In genomic region chr16:95763201-95763600, GRCm38 (mm10) we compare ENCODE assay signal across 20 mouse cellular contexts.
DNase-seq lines count a peak whose midpoint lies in the region.
"Had no signal": no experiment of that assay in that cellular context is flagged by ENCODE, and none has a peak within 500 bp of the region (broad histone marks: within the 10 kb centered on the region; RNA-seq: fewer than 3 reads in every experiment).

No protein-coding gene starts in this region.

- peaks cover 3% of the 10 kb centered on the region; the same call in 1 of the 2 replicates for H3K4me1 ChIP-seq in limb, embryonic 10.5 days
- H3K4me1 ChIP-seq: hindbrain, embryonic 13.5 days; midbrain, embryonic 13.5 days; neural tube, embryonic 15.5 days had no signal

- H3K27ac ChIP-seq in limb, embryonic 10.5 days = peak overlapping the region; percentile 53
- H3K27ac ChIP-seq: heart, embryonic 13.5 days; hindbrain, embryonic 13.5 days; midbrain, embryonic 13.5 days; neural tube, embryonic 15.5 days; stomach, postnatal 0 days had no signal

- intact Hi-C loops in heart, postnatal 36 days (cut with DNase I) = no loop called here

- peak; percentile 38 to 39 for DNase-seq in heart, adult 9 months (ENCODE audit: low spot score in 2 of 2)
- no peak for DNase-seq in heart, postnatal 36 days
- peak; percentile 73 for DNase-seq in fat pad, adult 2 months (ENCODE audit: extremely low read depth, low read depth, low spot score)
- peak; percentile 76 for DNase-seq in gastrocnemius, postnatal 25 days
- no peak for DNase-seq in limb, embryonic 10.5 days (ENCODE audit: low spot score)
- DNase-seq in layer of hippocampus, postnatal 14 days (ENCODE audit: low spot score in 2 of 2) = no peak
- DNase-seq in urinary bladder, postnatal 25 days (ENCODE audit: low spot score) = no peak
- DNase-seq: cerebellum, adult 8-10 months; kidney, adult 2 months; kidney, postnatal 10 days; layer of hippocampus, postnatal 36 days; liver, postnatal 0 days; lung, postnatal 14 days; right cerebral cortex, postnatal 14 days had no signal

- no peaks in the 10 kb centered on the region for H3K9me3 ChIP-seq in limb, embryonic 10.5 days (replicated peaks)
- H3K9me3 ChIP-seq: heart, embryonic 13.5 days; hindbrain, embryonic 13.5 days; midbrain, embryonic 13.5 days; neural tube, embryonic 15.5 days had no signal

- H3K4me3 ChIP-seq in limb, embryonic 10.5 days = no peak overlapping the region
- H3K4me3 ChIP-seq: heart, embryonic 13.5 days; hindbrain, embryonic 13.5 days; midbrain, embryonic 13.5 days; myocyte; neural tube, embryonic 15.5 days had no signal

- WGBS in limb, embryonic 10.5 days = 88% methylated on average over 6 of the region's 6 CpGs

- no peaks in the 10 kb centered on the region for H3K27me3 ChIP-seq in limb, embryonic 10.5 days (ENCODE audit: low read depth, poor library complexity, severe bottlenecking)
- H3K27me3 ChIP-seq: heart, embryonic 13.5 days; hindbrain, embryonic 13.5 days; midbrain, embryonic 13.5 days; neural tube, embryonic 15.5 days had no signal

- H3K36me3 ChIP-seq in limb, embryonic 10.5 days = no peaks in the 10 kb centered on the region
- H3K36me3 ChIP-seq: heart, embryonic 13.5 days; hindbrain, embryonic 13.5 days; midbrain, embryonic 13.5 days; neural tube, embryonic 15.5 days had no signal

Comparison
In these comparisons a context has a peak if more than half of its experiments do, and no peak if none do; other contexts are left out.
1. DNase-seq: peak in heart, adult 9 months (2 of 2), fat pad, adult 2 months (single experiment) and gastrocnemius, postnatal 25 days (single experiment); none in heart, postnatal 36 days (0 of 2), limb, embryonic 10.5 days (single experiment), layer of hippocampus, postnatal 14 days (0 of 2) and urinary bladder, postnatal 25 days (single experiment).